Mouse (Mus musculus): ENCODE data around the gene Lrrc9.

The Lrrc9 gene

DNA sequence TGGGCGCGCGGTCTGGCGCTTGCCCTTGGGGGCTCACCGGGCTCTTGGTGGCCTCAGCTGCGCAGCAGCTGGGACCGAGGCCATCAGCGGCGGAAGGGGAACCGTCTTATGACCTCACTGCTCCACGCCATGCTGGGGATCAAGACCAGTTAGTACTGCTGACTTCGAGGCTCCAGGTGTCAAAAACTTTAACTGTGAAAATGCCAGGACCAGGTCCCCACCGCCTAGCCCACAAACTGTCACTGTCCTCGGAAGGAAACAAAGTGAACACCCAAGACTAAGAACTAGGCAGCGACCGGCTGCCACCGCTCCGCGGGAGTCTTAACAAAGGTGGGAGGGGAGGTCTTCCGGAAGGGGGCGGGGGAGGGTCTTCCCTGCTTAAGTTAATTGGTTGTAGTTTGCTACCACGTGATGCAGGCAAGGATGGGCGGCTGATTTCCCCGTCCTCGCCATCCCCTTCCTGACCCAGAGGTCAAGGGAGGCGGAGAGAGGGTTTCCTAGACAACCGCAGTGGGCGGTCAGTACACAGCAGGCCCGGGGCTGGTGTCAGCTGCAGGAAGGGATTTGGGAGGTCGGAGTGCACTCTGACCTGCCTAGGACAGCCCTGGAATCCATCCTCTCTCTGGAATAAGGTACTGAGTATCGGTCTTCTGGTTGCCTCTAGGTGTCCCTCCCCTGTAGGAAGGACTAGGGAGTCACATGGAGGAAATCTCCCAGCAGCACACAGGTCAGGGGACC lies at the start of gene Lrrc9:
TSS of gene Lrrc9 (plus strand) at position 28 of the 738 bp plus-strand sequence.
- DNase-seq (ENCODE audit: low read depth, low spot score): no peak

GRCm38 (mm10) chr12:72393046-72393805 lies 48.4 kb upstream of the Lrrc9 start:
- DNase-seq (ENCODE audit: low read depth, low spot score): no peak

DNA sequence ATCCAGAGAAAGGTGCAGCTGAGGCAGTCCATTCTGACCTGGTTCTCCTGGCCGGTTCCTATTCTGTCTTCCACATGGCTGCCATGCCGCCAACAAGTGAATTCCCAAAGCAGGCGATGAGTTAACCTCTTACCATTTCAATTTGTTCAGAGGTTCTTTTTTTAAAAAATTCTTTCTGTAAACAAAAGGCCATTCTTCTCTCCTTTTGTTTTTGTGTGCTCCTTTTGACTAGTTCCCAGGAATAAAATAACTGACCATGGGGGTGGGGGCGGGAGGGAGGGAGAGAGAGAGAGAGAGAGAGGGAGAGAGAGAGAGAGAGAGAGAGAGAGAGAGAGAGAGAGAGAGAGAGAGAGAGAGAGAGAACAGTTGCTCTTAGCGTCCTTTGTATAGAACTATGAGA lies 36.6 kb upstream of the Lrrc9 start:
- DNase-seq (ENCODE audit: low read depth, low spot score): no peak

DNA sequence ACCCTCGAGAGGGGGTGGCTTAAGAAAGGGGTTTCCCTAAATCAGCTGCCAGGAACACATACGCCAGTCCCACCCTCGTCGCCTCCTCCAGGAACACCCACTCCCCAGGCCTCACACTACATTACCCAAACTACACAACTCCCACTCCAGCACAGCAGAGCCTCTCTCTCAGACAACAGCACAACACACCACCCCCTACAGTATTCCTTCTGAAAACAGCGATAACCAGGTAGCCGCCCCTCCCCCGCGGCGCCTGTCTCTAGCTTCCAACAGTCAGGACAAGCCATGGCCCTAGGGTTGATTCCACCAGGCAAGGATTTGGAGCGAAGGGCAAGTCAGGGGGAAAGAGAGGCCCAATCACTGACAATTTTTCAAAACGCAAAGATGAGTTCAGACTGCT lies 34.5 kb upstream of the Lrrc9 start:
- no peak for DNase-seq (ENCODE audit: low read depth, low spot score)

DNA sequence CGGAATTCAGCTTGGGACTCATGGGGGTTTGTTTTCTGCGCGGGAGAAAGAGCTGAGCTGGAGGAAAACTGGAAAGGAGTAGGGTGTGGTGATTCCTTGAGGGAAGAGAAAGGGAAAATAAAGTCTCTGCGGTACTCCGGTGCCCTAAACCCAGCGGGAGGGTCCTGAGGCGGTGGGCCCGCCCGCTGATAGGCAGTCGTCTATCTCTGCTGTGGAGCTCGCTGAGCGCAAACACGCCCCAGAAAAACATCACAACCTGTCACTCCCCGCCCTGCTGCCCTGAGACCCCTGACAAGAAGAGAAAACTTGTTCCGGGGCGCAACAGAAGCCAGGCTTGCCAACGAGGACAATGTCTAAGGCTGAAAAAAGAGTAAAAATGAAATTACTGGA lies 34.0 kb upstream of the Lrrc9 start:
- no peak for DNase-seq (ENCODE audit: low read depth, low spot score)

GRCm38 (mm10) chr12:72408111-72408891 lies 33.4 kb upstream of the Lrrc9 start:
- peak; percentile 7 for DNase-seq (ENCODE audit: low read depth, low spot score)

DNA sequence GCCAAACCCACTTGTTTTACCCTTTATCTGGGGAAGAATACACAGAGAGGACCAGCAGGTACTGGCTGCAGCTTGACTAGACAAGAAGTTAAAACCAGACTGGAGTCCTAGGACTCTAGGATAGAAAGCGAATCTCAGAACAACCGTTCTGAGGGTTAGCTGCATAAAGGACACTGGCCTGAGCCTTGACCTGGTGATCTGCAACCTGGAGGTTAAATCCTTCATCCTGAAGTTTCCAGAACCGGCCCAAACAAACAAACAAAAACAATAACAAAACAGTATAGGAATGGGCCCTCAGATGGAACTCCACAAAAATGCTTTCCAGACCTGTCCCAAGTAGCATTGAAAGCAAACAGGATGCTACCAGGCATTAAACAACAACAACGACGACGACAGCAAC lies 32.7 kb upstream of the Lrrc9 start, which contains the start of gene Rtn1:
TSS of gene Rtn1 (minus strand) at position 101 of the 400 bp plus-strand sequence.
- DNase-seq (ENCODE audit: low read depth, low spot score): no peak

DNA sequence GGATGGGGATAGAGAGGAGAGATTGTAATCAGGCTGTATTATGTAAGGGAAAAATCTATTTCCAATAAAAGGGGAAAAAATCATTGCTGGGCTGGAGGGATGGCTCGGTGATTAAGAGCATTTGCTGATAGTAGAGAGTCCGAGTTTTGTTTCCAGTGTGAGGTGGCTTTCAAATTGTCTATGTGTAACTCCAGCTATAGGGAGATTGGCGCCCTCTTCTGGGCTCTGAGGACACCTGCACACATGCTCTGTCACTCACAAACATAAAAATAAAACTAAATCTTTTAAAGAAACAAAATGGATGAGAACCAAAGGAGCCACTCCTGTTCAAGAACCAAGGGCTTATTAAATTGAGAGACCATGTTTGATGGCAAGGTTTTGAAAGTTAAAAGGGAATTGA lies 23.9 kb upstream of the Lrrc9 start:
- no peak for DNase-seq (ENCODE audit: low read depth, low spot score)

- no peak for DNase-seq (ENCODE audit: low read depth, low spot score)
Observed at GRCm38 (mm10) chr12:72422681-72423080, 19.0 kb upstream of the Lrrc9 start.

- DNase-seq (ENCODE audit: low read depth, low spot score): peak; percentile 53
Observed at GRCm38 (mm10) chr12:72427722-72428126, 13.9 kb upstream of the Lrrc9 start.

- DNase-seq (ENCODE audit: low read depth, low spot score): no peak
Observed at GRCm38 (mm10) chr12:72432209-72432608, 9.5 kb upstream of the Lrrc9 start.

- no peak for DNase-seq (ENCODE audit: low read depth, low spot score)
Observed at GRCm38 (mm10) chr12:72433241-72433865, 8.3 kb upstream of the Lrrc9 start.

- no peak for DNase-seq (ENCODE audit: low read depth, low spot score)
Observed at GRCm38 (mm10) chr12:72437676-72438341, 3.9 kb upstream of the Lrrc9 start.

GRCm38 (mm10) chr12:72438961-72439480 lies 2.6 kb upstream of the Lrrc9 start:
- no peak for DNase-seq (ENCODE audit: low read depth, low spot score)

DNA sequence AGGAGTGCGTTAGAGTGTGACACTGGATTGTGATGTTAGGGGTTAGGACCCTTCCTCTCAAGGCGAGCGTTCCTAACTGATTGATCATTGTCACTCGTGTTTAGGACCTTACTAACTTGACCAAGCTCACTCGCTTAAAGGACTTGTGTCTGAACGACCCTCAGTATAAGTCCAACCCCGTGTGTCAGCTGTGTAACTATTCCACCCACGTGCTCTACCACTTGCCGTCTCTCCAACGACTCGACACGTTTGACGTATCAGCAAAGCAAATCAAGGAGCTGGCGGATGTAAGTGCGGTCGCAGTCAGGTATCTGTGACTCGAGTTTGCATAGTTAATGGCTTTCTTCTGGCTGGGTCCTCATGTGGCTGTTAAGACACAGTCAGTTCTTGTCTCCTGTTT lies 12.3 kb downstream of the Lrrc9 start:
- no peak for DNase-seq (ENCODE audit: low read depth, low spot score)

GRCm38 (mm10) chr12:72461191-72461893 lies 19.7 kb downstream of the Lrrc9 start:
- DNase-seq (ENCODE audit: low read depth, low spot score): peak; percentile 18

GRCm38 (mm10) chr12:72461894-72462530 lies 20.3 kb downstream of the Lrrc9 start:
- peak; percentile 62 for DNase-seq (ENCODE audit: low read depth, low spot score)

DNA sequence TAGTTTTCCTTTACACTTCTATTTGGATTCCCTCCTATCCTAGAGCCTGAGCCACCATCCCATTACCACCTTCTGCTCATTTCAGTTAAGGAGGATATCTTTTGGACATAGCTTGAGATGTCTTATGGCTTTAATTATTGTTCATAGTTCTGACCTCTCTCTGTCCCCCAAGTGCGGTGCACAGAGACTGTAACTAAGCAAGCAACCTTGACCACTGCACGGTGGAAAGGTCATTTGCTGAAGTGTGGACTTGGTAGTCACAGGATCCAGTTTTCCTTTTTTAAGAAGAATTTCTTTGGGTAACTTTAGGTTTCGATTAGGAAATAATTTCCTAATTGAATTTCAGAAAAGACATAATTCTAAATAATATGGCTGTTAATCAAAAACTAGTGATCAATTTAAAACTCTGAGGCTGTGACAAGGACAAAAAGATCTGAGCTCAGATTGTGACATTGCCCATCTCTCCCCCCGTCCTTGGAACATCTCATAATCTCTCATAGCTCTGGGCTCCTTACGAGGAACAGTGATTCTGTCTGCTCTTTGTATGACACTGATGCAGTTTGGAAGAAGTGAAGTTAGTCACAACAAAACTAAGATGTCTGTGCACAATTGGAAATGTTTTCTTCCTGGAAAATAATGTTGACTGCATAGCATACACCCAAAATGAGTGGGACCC lies 24.3 kb downstream of the Lrrc9 start:
- DNase-seq (ENCODE audit: low read depth, low spot score): no peak

GRCm38 (mm10) chr12:72467269-72467668 lies 25.6 kb downstream of the Lrrc9 start:
- no peak for DNase-seq (ENCODE audit: low read depth, low spot score)

All from CD4-positive helper T cell, adult 2 months (primary cell).